Mouse (Mus musculus) heart, adult 11 months (tissue): ENCODE data around the gene Slc18b1.
"Not testable (repeated sequence)": the region's sequence is repeated elsewhere in the genome, so short reads cannot be mapped to it uniquely, and the experiment has no call there.

ENCODE experiments used
- DNase-seq: peaks from one replicate; pipeline ENCODE4 v3.0.0; 2022

Gene Slc18b1

DNA sequence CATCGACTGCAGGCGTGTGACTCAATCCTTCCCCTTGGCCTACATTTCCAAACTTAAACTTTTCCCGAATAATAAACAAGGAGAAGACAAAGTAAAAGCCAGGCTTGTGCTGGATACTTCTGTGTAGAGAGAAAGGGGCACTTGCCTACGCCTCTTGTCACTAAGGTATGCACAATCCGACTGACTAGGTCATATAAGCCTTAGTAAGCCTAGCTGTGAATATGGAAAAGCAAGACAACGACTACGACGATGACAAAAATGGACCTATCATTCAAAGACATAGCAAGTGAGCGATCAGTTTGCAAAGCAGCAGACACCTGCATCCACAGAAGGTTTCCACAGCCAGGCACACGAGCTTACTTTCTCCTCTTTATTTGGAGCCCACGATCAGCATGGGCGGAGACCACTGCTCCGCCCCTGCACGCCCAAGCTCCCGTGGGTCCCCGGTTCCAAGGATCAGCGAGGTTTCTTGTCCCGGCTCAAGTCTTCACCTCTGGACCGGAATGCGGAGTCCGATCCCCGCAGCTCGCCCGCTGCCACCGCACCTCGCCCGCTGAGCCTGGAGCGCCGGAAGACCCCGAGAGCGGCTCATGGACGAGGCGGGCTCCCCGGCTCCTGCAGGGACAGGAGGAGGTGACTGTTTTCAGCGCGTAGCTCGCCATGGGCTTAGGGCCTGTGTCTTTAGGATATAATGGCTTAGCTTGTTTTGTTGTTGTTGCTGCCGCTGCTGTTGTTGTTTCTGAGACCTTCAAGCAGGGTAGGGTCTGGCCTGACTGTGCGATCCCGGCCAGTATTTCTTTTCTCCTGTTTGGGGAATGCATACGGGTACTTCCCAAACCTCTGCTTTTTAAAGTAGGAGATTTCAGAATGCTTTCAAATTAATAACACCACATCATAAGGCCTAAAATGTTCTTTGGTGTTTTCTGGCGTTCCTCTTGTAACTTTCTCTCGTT, at the start of gene Slc18b1:
Gene Slc18b1 (plus strand): TSS at position 436 of the 953 bp plus-strand sequence.
- peak; percentile 95 for DNase-seq

DNA sequence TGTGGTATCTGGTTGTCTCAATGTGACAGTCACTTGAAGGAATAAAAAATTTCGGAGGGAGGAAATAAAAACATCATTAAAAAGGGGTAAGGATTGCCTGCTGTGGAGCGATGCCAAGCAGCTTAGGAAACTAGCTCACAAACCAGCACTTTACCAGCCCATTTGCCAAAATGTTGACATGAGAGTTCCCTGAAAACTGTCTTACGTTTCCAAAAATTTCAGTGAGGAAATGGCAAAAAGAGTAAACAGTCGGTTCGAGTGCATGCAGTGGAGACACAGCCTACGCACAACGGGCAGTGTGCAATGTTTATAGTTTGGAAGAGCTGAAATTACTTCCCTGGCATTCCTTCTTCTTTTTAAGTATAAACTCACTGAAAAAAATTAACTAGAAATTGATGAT, 42.6 kb upstream of the Slc18b1 start:
- no peak for DNase-seq

DNA sequence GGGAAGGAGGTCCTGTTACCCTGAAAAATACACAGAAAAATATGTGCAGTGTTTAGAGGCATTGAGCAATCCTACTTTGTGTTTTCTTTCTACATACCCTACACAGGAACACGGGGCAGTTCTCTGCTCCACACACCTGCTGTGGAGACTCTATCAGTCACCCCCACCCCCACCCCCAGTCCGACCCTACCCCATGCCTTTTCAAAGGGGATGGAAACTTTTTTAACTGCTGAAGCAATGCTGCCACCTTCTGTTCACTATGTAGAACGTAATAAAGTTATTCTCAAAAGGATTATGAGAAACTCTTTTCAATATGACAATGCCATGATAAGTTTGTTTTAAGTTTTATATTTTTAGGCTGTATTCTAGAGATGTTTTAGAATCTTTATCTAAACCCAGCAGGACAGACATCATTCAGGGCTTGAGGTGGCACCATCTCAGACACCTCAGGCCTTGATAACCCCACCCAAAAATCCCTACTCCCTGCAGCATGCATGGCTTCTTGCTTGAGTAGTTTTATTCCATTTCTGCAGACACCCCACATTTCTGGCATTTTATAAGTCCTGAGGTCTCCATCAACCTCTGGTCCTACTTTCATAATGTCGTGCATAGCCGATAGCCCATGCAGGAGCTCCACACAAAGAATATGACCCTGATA, 19.4 kb upstream of the Slc18b1 start:
- DNase-seq, result peak; percentile 68

DNA sequence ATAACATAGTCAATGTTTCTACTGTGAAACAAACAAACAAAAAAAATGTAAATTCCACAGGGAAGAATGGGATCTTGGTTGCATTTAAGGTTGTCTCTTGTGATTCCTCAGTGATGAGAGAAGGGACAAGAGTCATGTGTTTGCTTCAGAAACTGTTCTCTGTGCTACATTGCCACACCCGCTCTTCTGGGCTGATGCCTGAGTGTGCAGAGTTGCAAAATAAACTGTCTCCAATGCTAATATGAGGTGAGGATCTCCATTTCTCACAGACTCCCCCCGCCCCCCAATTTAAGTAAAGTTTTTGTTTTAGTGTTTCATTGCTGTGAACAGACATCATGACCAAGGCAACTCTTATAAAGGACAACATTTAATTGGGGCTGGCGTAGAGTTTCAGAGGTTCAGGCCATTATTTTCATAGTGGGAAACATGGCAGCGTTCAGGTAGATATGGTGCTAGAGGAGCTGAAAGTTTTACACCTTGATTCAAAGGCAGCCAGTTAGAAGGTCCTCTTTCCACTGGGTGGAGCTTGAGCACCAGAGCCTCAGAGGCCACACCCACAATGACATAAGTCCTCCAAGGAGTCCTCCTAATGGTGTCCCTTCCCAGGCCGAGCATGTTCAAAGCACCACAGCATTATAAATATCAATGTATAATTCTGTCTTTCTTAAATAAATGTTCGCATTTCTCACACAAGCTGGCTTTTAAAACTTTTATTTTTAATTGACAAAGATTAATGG, 16.1 kb upstream of the Slc18b1 start:
- DNase-seq, result peak; percentile 87

DNA sequence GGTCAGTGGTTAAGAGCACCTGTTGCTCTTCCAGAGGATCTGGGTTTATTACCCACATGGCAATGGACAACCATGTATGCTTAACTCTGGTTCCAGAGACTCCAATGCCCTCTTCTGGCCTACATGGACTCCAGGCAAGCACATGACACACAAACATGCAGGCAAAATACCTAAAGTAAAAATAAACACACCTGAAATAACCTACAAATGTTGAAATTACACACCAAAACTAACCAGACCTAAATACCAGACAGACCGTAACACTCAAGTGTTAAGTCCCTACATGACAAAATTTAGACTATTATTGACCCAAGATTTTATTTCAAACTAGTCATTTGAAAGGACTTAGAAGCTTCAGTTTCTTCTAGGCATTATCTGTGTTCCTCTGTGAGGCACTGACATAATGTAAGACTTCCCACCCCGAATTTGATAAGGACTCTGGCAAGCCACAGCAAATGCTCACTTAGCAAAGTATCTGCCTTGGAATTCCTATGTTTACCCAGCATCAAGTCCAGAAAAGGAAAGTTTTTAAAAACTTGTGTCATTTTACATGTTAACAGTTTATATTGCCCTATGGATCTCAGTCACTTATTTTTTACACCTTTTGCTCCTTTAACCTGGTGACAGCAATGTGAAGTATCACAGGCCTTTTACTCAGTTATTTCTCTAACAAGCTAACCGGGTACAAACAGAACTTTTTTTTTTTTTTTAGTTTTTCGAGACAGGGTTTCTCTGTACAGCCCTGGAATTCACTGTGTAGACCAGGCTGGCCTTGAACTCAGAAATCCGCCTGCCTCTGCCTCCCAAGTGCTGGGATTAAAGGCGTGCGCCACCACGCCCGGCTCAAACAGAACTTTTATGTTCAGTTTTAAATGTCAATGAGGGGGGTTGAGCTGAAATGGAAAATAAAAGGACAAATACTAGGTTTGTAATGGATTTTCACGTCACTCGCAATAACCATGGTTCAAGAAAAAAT, 14.7 kb upstream of the Slc18b1 start:
- peak; percentile 68 for DNase-seq

DNA sequence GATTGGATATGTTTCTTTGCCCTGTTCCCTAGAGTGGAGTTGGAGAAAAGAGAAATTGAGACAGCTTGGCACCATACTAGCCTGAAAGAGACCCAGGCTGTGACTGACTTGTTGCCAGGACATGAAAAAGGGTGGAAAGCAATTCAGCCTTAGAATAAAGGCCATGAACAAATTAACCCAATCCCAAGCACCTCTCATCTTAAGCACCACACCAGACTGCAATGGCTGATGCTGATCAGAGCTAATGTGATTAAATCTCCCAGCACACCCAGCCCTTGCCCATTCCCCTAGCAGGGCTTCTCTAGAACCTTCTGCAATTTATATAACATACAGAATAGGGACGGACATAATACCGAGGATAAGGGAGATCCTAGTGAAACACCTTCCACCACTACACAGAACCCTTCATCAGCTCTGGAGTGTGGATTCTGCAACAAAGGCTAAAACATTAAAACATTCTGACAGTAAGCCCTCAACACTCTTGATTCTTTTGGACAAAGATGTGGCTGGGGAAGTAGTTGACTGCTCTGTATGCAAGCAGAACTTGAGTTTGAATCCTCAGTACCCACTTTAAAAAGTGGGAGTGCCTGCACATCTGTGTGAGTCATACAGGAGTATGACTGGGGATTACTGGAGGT, 13.8 kb upstream of the Slc18b1 start:
- peak; percentile 46 for DNase-seq

DNA sequence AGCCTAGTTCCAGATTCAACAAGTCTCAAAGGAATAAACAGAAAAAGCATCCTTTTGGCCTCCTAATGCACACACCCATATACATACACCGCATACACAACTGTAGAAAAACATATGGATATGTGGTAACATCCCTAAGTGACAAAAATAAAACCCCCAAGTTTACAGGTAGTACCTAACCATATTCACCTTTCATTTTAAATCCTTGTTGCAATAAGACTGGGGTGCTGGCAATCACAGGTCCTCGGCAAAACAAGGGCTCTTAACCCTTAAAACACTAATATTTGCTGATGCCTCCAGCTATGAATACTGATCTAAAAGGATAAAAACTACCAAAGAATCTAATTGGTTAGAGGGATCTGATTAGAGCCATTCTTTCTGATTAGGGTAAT, 13.3 kb upstream of the Slc18b1 start:
- no peak for DNase-seq

DNA sequence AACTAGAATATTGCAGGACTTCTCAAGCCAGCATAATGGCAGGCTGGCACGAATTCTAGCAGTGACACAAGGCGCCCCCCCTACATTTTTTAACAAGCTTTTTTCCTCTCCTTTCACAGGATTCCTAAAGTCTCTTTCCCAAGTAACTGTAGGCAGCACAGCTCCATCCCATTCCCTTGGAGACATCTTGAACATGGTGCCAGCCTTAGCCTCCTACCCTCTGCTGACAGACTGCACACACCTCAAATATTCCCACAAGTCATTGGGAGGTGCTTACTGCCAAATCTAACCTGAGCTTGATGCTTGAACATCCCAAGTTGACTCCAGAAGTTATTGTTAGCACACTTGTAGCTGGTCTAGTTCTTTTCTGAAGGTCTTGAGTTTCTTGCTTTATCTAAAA, 12.7 kb upstream of the Slc18b1 start:
- peak; percentile 11 for DNase-seq

DNA sequence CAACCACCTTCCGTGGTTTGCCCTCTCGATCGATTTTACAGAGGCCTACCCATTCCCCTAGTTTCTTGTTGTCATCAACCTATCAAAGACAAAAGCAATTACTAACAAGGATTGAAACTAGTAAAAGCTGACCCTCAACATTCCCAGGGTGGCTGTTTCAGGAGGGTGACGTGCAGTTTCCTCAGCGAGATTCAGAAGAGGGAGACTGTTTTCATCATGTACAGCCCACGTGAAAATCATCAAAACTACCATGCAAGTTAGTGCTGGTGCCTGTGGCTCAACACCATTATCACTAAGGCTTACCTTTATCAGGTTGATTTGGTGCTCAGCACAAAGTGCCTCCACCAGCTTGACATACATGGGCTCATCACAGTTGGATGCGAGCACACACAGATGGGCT, 11.2 kb upstream of the Slc18b1 start:
- DNase-seq, result peak; percentile 66

DNA sequence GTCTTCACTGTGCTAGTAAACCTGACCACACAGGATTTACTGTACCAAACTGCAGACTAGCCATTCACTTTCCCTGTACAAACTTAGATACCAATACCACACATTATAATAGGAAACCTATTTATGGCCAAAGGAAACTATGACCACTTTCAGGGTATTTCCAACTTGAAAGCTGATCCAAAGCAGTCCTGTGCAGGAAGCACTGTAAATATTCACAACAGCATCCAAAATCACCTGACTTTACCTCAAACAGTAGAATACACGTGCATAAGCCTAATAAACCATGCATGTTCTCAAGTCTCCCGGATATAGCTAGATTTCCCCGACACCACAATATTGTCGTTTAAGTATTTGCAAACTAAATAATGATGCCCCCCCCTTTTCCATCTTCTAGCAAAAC, 10.7 kb upstream of the Slc18b1 start:
- DNase-seq, result peak; percentile 4

DNA sequence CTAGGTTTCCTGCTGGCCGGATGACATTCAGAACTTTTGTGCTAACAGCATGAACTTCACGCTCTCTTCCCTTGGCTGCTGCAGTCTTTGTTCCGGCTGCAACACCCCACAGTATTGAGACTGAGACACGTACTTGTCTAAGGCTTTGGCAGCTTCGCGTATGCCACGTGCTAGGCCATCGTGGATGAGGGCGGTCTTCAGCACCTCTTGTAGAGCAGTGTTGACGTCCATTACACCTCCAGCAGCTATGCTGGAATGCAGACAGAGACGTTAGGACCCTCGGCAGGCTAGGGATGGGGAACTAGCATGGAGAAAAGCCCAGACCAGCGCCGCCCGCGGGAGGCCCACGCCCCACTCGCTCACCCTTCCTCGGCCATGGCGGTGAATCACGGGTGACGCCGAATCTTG, 10.2 kb upstream of the Slc18b1 start:
- not testable (repeated sequence) for DNase-seq

DNA sequence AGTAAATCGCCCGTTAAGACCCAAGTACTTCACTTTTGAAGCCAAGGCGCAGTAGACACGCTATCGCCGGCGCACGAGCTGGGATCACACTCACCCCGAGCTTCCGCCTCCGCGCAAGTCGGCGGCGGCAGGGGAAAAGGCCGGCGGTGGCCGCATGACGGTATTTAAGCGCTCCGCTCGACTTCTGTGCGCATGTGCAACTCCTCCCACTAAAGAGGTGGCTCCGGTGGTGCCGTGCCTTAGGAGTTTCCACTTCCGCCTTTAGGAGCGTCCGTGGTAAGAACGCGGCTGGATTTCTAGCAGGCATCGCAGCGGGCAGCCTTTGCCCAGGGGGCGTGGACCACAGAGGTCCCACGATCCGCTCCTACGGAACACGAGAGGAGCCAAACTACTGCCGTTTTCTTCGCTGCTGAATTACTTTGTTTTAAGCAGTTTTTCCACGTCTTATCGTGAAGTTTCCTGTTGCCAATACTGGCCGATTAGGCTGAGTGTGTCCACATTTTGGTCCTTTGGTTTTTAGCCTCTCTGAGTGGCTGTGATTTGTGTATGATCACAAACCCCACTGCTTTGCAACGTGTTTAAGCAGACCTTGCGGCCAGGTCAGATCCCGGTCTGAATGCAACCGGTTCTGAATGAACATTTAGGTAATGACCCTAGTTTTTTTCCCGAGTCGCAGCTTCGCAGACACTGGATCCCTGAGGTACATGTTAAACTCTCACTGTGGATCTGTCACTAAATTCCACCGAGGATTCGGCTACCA, 9.5 kb upstream of the Slc18b1 start, which contains the start of gene Rps12:
Gene Rps12 (minus strand): TSS at position 214 of the 760 bp plus-strand sequence.
- DNase-seq, result peak; percentile 100

DNA sequence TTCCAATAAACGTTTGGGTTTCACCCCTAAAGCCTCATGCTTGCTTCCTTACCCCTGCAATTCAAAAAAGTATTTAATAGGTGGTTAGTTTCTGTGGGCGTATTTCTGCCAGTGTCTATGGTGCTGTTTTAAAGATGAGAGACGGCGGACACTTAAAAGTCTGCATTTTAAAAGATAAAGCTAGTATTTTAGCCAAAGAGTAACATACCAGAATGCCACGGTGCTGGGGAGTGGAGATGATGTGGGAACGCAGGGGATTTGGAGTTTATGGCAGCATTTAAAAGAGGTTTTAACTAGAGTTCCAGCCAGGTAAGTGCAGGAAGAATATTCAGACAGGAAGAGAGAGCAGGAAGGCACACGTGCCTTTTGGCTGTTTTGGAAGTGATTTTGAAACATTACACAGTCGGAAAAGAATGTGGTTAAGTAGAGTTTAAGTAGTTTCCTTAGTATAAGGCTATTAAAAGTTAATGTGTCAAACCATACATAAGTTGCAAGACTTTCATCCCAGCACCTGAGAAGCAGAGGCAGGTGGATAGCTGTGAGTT, 8.7 kb upstream of the Slc18b1 start:
- peak; percentile 24 for DNase-seq

DNA sequence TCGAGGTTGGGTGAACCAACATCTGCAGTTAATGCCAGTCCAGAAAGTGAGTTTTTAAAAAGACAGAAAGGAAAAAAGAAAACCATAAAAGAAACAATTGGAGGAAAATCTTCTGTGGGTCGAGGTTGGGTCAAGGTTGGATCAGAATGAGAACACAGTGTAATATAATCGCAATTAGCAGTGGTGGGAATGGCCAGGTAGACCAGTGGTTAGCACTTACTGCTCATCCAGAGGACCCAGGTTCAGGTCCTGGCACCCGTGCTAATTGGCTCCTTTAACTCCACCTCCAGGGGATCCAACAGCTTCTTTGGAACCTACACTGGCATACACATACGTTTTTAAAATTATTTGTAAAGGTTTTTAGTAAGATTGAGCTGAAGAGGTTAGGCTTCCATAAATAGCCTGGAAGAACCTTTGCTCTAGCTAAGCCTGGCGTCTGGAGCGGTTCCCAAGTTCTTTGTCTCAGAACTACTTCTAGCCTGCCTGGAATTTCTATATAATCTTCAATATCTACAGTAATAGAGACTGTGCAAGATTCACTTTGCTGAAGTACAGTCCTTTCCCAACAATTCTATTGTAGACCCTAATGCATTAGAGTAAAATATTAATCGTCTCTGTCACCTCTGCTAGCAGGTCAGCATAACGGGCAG, 790 bp upstream of the Slc18b1 start:
- DNase-seq, result peak; percentile 64

DNA sequence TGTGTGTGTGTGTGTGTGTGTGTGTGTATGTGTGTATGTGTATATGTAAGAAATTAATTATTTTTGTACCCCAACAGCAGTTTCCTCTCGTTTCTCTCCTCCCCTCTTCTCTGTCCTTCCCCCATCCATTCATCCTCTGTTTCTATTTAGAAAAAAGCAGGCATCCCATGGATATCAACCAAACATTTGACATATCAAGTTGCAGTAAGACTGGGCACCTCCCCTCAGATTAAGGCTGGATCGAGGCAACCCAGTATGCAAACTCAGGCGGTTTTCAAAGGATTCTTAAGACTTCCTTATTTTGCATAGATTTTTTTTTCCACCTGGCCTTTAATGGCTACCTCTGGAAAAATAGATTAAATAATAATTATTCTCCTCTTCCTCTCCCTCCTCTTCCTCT, 820 bp downstream of the Slc18b1 start:
- peak; percentile 13 for DNase-seq

DNA sequence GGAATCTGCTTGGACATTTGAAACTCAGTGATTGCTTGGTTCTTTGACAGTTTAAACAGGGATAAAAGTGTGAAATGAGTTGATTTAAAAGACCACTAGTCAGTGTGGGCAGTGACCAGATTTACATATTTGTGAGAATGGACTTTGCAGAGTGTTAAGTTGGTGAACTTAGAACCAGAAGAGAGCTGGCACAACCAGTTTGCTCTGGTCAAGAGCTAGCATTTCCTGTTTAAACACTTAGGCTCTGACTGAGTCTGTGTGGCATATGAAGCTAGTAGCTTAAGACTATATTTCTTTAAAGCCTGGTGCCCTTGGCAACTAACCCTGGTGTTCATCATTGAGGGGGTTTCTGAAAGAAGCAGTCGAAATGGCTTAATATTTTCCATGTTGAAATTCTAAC, 1.4 kb downstream of the Slc18b1 start:
- peak; percentile 34 for DNase-seq

DNA sequence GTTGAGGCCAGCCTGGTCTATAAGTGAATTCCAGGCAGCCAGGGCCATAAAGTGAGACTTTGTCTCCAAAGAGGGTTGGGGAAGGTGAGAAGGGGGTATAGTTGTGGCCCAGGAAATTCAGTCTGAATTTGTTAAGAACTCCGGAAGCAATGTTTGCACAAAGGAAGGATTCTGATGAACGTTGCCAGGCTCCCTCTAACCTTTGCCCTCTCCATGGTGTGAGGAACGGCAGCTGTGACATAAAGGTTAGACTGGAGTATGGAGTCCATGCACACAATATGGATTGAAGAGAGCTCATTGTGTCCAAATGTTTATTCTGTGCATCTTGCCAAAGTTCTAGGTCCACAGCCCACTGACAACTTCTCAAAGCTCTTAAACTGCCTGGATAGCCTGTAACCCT, 3.1 kb downstream of the Slc18b1 start:
- peak; percentile 74 for DNase-seq

DNA sequence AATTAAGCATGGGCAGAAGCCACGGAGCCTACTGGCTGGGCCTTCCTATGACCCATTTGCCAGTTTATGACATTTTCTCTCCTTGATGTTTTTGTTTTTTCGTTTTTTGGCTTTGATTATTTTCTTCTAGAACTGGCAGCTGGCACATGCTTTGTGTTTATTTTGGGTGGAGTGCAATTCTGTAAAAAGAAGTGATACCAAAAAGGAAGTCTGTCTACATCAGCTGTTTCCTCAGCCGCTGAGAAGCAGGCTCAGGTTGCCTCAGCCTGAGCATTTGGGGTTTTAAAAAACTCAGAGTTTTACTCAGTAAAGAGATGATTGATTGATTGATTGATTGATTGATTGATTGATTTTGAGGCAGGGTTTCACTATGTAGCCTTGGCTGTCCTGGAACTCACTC, 6.1 kb downstream of the Slc18b1 start:
- DNase-seq, result peak; percentile 61

DNA sequence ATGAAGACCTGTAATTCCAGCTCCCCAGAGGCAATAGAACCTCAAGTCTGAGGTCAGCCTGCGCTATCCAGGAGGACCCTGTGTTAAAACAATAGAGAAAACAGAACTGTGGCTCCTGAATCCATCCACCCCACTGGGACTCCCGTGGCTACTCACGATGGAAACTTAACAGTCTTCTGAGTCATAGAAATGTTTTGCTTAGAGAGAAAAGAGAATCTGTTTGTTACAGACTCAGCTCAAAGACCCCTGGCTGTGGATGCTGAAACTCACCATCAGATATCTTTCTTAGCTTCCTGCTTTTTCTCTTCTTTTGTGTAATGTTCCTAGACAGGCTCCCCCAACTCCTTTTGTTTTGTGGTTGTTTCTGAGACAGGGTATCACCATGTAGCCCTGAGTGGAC, 7.9 kb downstream of the Slc18b1 start:
- DNase-seq, result no peak

DNA sequence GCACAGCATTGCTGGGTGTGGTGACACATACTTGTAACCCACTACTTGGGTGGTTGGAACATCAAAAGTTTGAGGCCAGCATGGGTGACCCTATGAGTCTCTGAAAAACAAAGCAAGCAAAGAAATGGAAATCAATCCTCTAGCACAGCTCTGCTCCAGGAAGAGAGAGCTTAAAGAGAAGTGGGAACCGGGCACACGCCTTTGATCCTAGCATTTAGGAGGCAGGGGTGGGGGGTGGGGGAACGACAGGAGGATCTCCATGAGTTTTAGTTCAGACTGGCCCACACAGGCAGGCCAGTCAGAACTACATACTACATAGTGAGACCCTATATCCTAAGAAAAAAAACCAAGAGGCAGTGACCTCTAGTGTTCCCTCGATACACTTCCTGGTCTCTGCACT, 9.4 kb downstream of the Slc18b1 start:
- DNase-seq, result no peak
